Mouse (Mus musculus): ENCODE results near the gene Prr5. TPM values are rescaled to one million over a fixed set of nuclear protein-coding genes. Genes with fewer than 3 reads are reported as not detected.

Gene Prr5
- total RNA-seq (2022): 1 to 10 TPM; 1.1 to 3.5 (median 2.3) TPM

DNA sequence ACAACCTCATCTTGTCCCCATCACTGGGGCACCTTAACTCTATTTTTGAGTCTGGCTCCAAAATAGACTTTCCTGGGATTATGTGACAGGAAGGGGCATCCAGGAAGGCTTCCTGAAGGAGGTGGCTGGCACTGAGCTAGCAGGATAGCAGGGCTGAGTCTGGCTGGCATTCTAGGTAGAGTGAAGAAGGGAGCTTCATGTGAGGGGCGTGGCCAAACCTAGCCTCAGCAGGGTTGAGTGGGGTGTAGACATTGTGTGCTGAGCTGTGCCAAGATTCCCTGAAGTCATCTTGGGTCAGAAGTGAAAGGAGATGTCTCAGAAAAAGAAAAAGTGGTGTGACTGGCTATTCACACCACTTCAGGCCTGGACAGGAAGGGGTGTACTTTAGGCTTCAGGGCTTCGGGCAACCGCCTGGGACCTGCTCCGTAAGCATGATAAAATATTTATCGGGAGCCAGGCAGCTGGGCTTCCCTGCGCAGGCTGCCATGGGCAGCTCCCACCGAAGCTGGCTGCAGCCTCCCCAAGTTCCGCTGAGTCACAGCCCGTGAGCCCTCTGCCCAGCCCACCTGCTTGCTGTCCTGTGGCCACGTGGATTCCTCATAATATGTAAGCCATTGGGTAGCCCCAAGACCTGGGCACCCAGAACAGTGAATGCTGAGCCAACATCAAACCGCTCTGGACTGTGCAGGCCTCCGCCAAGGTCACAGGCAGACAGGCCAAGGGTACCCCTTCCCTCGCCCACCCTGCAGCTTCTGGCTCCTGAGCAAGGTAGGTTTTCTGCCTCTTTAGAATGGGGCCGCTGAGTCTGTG, at the start of gene Prr5:
Gene Prr5 (plus strand): TSS at position 683 of the 810 bp plus-strand sequence.
- DNase-seq (ENCODE audit: low spot score in 2 of 2): no peak

DNA sequence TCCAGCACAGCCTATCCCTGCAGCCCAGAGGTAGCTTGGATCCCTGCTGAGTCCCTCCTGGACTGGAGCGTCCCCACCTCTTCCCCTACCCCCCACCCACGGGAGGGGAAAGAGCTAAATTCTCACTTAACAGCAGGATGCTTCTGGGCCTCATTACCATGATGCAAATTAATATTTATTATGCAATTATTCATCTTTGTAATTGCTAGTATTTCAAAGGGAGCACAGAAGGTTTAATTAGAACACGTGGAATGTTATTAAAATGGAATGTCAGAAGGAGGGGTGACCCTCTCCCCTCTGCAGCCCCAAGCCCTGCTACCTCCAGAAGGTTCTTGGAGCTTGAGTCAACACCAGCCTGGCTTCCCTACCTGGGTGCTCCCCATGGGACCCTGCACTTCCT, 49.4 kb upstream of the Prr5 start:
- DNase-seq (ENCODE audit: low spot score in 2 of 2): no peak

DNA sequence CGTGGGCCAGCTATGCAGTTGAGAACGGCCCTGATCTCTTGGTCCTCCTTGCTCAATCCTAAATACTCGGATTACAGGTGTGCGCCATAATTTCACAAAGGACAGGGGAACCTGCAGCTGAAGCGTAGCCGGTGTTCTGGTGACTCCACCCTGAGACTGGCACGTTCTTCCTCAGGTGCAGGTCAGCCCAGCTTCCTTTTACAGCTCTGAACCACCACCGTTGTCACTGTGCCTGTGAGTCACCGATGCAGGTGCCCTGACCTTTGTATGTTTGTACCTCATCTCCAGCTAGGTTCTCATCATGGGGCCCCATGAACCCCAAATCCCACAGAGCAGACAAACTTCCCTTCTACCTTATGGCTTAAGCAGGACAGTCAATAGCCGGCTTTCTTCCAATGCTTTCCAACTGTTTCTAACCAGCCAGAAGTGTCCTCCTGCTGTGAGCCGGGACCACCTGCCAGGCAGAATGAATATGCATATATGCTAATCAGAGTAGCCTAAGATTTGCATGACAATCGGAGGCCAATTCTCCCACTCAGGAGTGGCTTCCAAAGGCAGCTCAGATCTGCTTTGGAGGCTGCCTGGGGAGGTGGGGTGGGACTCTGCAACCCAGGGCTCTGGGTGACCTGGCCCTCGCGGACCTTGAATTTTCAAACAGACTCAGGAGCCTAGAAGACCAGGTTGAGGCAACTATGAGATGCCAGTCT, 47.5 kb upstream of the Prr5 start:
- no peak for DNase-seq (ENCODE audit: low spot score in 2 of 2)

DNA sequence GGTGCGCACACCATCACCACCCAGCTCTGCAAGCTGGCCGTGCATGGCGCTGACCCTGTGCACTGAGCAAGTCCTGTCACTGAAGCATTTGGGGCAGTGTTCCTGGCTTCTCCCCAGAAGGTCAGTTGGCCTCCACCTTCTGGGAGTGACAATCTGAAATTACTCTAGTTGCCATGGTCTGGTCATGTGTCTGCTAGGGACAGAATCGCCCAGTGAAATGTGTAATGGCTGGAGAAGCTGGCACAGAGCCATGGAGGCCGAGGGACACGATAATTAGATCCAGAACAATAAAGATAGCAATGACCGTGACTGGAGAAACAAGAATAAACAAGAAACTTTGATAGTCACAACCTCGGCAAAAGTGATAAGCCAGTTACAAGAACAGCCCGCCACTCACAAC, 44.5 kb upstream of the Prr5 start:
- DNase-seq (ENCODE audit: low spot score in 2 of 2): no peak

DNA sequence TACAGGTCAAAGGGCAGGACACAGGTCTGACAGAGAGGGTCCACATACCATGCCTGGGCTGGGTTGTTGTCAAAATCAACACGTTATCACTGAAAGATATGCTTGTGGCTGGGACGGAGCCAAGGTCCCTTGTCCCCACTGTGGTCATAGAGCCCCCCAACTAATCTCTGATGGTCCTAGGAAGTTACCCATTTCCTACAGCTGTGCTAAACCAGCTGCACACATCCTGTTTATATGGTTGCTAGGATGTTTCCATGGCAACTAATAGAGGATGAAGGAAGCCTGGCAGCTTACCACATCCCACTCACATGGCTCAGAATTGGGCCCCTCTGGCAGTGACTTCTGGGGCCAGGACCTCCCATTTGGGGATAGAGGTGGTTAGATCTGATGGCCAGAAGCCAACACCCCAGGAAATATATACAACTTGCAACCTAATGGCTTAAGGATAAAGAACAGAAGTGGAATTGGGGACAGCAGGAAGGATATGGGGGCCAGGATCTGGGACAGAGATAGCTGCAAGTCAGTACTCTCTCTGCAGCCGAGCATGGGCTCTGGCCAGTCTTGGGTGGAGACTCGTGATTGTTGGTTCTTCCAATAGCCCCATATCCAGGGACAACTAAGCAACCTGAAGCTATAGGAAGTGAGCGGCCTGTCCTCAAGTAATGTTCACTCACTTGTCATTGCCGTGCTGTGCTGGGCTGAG, 43.6 kb upstream of the Prr5 start:
- no peak for DNase-seq (ENCODE audit: low spot score in 2 of 2)

DNA sequence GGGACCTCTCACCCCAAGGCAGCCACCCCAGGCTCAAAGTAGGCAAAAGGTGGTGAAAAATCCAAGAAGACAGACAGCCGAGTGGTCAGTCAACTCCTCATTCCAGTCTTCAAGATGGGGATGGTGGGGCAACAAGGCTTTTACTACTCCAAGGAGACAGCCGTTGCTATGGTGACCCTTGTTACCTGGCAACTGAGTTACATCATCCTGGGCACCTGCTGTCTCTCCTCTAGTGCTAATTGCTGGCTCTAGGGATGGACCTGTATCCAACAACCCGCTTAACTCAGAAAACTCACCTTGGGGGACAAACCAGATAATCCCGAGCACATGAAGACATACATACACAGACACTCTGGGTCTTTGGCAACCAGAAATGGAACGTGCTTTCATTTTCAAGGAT, 42.1 kb upstream of the Prr5 start:
- DNase-seq (ENCODE audit: low spot score in 2 of 2): no peak

- no peak for DNase-seq (ENCODE audit: low spot score in 2 of 2)
Observed at GRCm38 (mm10) chr15:84629680-84630079, 39.7 kb upstream of the Prr5 start.

DNA sequence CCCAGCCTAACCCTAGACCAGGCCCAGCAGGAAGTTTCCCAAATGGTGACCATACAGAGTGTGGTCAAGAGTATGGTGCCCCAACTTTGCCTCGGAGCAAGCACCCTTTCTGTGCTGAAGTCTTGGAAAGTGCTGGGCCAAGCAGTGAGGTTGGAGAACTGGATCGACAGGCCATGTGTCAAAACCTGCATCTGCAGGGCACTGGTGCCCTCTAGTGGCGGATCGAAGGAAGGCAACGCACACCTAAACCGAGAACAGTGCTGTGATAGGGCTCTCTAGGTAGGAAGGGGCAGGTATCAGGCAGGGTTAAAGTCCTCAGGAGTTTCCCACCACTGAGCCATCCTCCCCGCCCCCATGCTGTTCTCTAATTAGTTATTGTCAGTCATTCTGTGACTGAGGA, 37.9 kb upstream of the Prr5 start:
- DNase-seq (ENCODE audit: low spot score in 2 of 2): peak in 1 of 2 experiments; percentile 42

GRCm38 (mm10) chr15:84634361-84634760, 35.1 kb upstream of the Prr5 start:
- peak; percentile 63 to 64 for DNase-seq (ENCODE audit: low spot score in 2 of 2)

- DNase-seq (ENCODE audit: low spot score in 2 of 2): no peak
Observed at GRCm38 (mm10) chr15:84638405-84638804, 31.0 kb upstream of the Prr5 start.

- DNase-seq (ENCODE audit: low spot score in 2 of 2): no peak
Observed at GRCm38 (mm10) chr15:84639072-84639450, 30.4 kb upstream of the Prr5 start.

GRCm38 (mm10) chr15:84639451-84640136, 29.8 kb upstream of the Prr5 start:
- DNase-seq (ENCODE audit: low spot score in 2 of 2): peak; percentile 60 to 71

DNA sequence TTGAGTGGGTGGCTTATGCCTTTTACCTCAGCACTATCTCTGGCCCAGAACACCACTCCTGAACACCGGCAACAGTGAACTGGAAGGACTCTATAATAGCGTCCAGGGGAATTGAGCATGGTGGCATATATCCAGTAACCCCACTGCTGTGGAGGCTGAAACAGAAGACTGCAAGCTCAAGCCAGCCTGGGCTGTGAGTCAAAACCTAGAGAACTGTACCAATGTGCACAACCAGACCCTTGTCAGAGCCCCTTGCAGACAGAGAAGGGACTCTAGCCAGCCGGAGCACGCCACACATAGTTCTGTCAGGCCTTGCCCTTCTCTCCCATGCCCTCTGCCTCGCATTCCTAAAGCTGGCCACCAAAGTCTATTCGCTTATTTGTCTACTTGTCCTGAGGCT, 28.7 kb upstream of the Prr5 start:
- peak in 1 of 2 experiments; percentile 39 for DNase-seq (ENCODE audit: low spot score in 2 of 2)

- no peak for DNase-seq (ENCODE audit: low spot score in 2 of 2)
Observed at GRCm38 (mm10) chr15:84641127-84641526, 28.3 kb upstream of the Prr5 start.

- DNase-seq (ENCODE audit: low spot score in 2 of 2): no peak
Observed at GRCm38 (mm10) chr15:84641948-84642347, 27.5 kb upstream of the Prr5 start.

- DNase-seq (ENCODE audit: low spot score in 2 of 2): no peak
Observed at GRCm38 (mm10) chr15:84643178-84643577, 26.2 kb upstream of the Prr5 start.

DNA sequence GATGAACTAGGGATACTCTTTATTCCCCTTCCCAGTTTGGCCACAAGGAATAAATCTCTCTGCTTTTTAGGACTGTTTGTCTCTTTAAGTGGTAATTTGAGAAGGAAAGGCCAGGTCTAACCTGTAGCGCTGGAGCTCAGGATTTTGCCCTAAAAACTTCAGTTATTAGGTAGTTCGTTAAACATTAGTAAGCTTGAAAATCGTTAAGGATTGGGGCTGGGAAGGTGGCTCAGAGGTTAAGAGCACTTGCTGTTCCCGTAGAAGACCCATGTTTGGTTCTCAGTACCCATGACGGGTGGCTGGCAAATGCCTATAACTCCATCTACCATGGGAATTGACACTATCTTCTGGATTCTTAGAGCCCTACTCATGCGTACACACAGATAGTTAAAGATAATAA, 17.9 kb upstream of the Prr5 start:
- DNase-seq (ENCODE audit: low spot score in 2 of 2): no peak

- no peak for DNase-seq (ENCODE audit: low spot score in 2 of 2)
Observed at GRCm38 (mm10) chr15:84653151-84653550, 16.3 kb upstream of the Prr5 start.

- DNase-seq (ENCODE audit: low spot score in 2 of 2): peak; percentile 60 to 68
Observed at GRCm38 (mm10) chr15:84653979-84654966, 15.1 kb upstream of the Prr5 start.

- DNase-seq (ENCODE audit: low spot score in 2 of 2): no peak
Observed at GRCm38 (mm10) chr15:84654975-84655374, 14.4 kb upstream of the Prr5 start.

Measured in gastrocnemius, adult 8-10 months (tissue).